Mouse (Mus musculus): Measurements from ENCODE around the gene Ppp2r2c. TPM values are rescaled to one million over a fixed set of nuclear protein-coding genes. Genes with fewer than 3 reads are reported as not detected.

Gene Ppp2r2c
- polyA plus RNA-seq, 1 experiment from 2014 or later, result 0.08 TPM

DNA sequence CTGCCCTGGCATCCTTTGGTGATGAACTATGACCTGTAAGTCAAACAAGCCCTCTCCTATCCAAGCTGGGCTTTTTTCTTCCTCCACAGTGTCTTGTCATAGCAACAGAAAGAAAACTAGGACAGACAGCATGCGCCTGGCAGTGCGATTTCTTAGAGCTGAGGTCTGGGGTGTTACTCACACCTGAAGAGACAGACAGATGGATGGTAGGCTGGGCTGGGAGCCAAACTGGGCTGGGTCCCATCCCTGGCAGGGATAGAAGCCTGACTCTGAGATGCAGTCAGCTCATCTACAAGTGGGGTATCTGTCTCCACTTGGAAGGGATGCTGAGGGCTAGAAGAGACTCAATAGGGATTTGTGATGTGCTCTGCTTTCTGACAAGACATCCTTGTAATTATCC, 29.3 kb upstream of the Ppp2r2c start:
- H3K9me3 ChIP-seq (replicated peaks; ENCODE audit: control insufficient read depth, low read length), result peaks cover 4% of the 10 kb centered on the region
- H3K9ac ChIP-seq (ENCODE audit: low read length), result no peak overlapping the region
- ATAC-seq (replicated peaks; ENCODE audit: extremely low read depth, insufficient read depth, low FRiP score), result no peak
- H3K4me2 ChIP-seq (ENCODE audit: low read depth, low read length), result no peak overlapping the region
- no peak overlapping the region for H3K27ac ChIP-seq (ENCODE audit: low read length)
- no peaks in the 10 kb centered on the region for H3K27me3 ChIP-seq (ENCODE audit: control insufficient read depth, insufficient read depth, low read length)
- H3K4me3 ChIP-seq (ENCODE audit: low read length), result no peak overlapping the region
- WGBS, result 77% methylated on average over 2 of the region's 2 CpGs
- no peaks in the 10 kb centered on the region for H3K4me1 ChIP-seq (ENCODE audit: control insufficient read depth, insufficient read depth, low read length)
- no peaks in the 10 kb centered on the region for H3K36me3 ChIP-seq (ENCODE audit: control insufficient read depth, insufficient read depth)

DNA sequence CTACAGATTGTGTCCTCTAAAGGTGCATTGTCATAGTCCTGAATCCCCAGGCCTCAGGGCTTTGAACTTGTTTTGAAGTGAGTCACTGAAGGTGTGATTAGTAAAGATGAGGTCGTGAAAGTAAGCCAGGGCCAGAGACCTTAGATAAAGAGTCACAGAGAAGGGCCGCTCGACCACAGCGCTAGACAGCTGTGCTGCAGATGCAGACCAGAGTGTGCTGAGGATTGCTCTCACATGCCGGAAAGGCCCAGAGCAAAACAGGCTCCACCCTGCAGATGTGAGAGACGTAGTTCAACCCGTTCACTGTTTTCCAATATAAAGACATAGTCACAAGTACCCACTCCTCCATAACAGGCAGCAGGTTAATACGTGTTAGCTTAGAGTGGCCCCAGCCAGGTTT, 28.7 kb upstream of the Ppp2r2c start:
- no peak overlapping the region for H3K4me2 ChIP-seq (ENCODE audit: low read depth, low read length)
- no peak overlapping the region for H3K9ac ChIP-seq (ENCODE audit: low read length)
- WGBS, result 52% methylated on average over 8 of the region's 8 CpGs
- H3K27me3 ChIP-seq (ENCODE audit: control insufficient read depth, insufficient read depth, low read length), result no peaks in the 10 kb centered on the region
- H3K27ac ChIP-seq (ENCODE audit: low read length), result no peak overlapping the region
- H3K36me3 ChIP-seq (ENCODE audit: control insufficient read depth, insufficient read depth), result no peaks in the 10 kb centered on the region
- H3K4me3 ChIP-seq (ENCODE audit: low read length), result no peak overlapping the region
- no peaks in the 10 kb centered on the region for H3K4me1 ChIP-seq (ENCODE audit: control insufficient read depth, insufficient read depth, low read length)
- peaks cover 4% of the 10 kb centered on the region for H3K9me3 ChIP-seq (replicated peaks; ENCODE audit: control insufficient read depth, low read length)
- ATAC-seq (replicated peaks; ENCODE audit: extremely low read depth, insufficient read depth, low FRiP score), result no peak

DNA sequence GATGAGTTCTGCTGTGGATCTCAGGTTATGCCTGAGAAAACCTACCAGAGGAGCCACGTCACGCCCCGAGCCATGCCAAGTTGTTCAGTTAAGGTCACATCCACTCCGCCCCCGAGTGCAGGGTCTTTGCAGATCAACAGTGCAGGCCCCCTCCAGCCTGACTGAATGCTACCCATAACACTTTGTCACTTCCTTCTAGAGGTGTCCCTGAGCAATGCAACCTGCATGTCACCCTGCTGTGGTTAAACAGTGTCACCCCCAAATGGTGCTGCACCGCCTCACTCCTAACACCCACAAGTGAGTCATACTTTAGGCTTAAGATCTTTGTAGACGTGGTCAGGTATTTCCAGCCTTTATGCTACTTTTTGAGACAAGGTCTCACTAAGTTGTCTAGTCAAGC, 28.2 kb upstream of the Ppp2r2c start:
- Histone ChIP-seq H3K27ac (ENCODE audit: low read length) (no peak overlapping the region), H3K4me3 (ENCODE audit: low read length) (no peak overlapping the region), H3K9me3 (replicated peaks; ENCODE audit: control insufficient read depth, low read length) (peaks cover 4% of the 10 kb centered on the region), H3K27me3 (ENCODE audit: control insufficient read depth, insufficient read depth, low read length) (no peaks in the 10 kb centered on the region), H3K4me1 (ENCODE audit: control insufficient read depth, insufficient read depth, low read length) (no peaks in the 10 kb centered on the region), H3K9ac (ENCODE audit: low read length) (no peak overlapping the region), H3K36me3 (ENCODE audit: control insufficient read depth, insufficient read depth) (no peaks in the 10 kb centered on the region), H3K4me2 (ENCODE audit: low read depth, low read length) (no peak overlapping the region)
- 71% methylated on average over 7 of the region's 7 CpGs for WGBS
- ATAC-seq (replicated peaks; ENCODE audit: extremely low read depth, insufficient read depth, low FRiP score), result no peak

DNA sequence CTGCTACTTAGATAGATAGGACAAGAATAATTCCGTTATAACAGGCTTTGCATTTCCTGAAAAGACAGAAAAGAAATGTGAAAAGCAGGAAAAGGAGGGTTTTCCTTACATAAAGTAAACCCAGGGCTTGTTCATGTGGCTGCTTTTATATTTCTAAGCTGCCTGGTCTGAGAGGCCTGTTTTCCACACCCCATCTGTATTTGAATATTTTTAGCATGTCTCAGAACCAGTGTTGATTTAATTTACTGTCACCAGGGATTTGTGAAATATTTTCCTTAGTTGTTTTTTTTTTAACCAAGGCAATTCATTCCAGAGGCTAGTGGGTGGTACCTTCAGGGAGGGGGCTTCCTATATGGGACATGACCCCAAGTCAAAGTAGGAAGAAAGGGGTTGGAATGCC, 26.6 kb upstream of the Ppp2r2c start:
- Histone ChIP-seq H3K9ac (ENCODE audit: low read length) (no peak overlapping the region), H3K27ac (ENCODE audit: low read length) (no peak overlapping the region), H3K4me1 (ENCODE audit: control insufficient read depth, insufficient read depth, low read length) (no peaks in the 10 kb centered on the region), H3K4me2 (ENCODE audit: low read depth, low read length) (no peak overlapping the region), H3K27me3 (ENCODE audit: control insufficient read depth, insufficient read depth, low read length) (no peaks in the 10 kb centered on the region), H3K4me3 (ENCODE audit: low read length) (no peak overlapping the region), H3K36me3 (ENCODE audit: control insufficient read depth, insufficient read depth) (no peaks in the 10 kb centered on the region), H3K9me3 (replicated peaks; ENCODE audit: control insufficient read depth, low read length) (peaks cover 4% of the 10 kb centered on the region)
- ATAC-seq (replicated peaks; ENCODE audit: extremely low read depth, insufficient read depth, low FRiP score), result no peak
- WGBS, result 47% methylated on average over 1 of the region's 1 CpGs

DNA sequence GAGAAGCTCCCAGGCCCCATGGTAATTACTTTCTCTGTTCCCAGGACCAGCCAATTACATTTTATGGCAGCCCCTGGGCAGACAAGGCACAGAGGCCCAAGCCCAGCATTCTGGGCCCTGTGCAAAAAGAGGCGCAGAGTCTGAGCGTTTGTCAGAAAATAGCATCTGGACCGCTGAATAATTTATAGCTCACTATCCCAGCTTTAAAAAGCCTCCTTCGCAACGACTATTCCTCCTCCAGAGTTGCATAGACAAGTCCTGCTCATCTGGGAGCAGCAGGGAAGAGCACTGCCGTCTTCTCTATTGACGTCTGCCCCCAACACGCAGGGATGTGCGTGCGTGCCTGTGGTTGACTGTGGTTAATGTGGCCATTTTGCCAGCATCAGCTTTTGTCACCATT, 23.8 kb upstream of the Ppp2r2c start:
- 87% methylated on average over 10 of the region's 10 CpGs for WGBS
- no peak overlapping the region for H3K4me3 ChIP-seq (ENCODE audit: low read length)
- no peaks in the 10 kb centered on the region for H3K27me3 ChIP-seq (ENCODE audit: control insufficient read depth, insufficient read depth, low read length)

DNA sequence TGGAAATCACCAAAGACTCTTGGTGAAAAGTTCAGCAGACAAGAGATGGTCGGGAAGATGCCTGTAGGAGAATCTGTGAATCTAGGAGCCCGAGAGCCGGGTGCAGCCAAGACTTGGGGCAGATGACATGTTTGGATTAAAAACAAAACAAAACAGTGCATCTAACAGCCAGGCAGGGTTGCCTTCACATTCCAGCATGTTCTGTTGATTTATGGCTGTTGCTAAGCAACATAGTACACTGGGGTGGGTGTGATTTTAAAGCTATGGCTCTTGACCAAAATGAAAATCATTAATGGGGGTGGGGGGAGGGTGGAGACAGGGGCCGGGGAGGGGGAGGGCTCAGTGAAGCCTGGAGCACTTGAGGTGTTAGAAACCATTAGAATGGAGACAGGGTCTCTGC, 16.7 kb upstream of the Ppp2r2c start:
- WGBS, result 56% methylated on average over 4 of the region's 4 CpGs
- H3K27me3 ChIP-seq (ENCODE audit: control insufficient read depth, insufficient read depth, low read length), result no peaks in the 10 kb centered on the region
- H3K9me3 ChIP-seq (replicated peaks; ENCODE audit: control insufficient read depth, low read length), result no peaks in the 10 kb centered on the region
- no peak overlapping the region for H3K4me2 ChIP-seq (ENCODE audit: low read depth, low read length)
- no peaks in the 10 kb centered on the region for H3K36me3 ChIP-seq (ENCODE audit: control insufficient read depth, insufficient read depth)
- no peaks in the 10 kb centered on the region for H3K4me1 ChIP-seq (ENCODE audit: control insufficient read depth, insufficient read depth, low read length)
- H3K9ac ChIP-seq (ENCODE audit: low read length), result no peak overlapping the region
- H3K27ac ChIP-seq (ENCODE audit: low read length), result no peak overlapping the region
- no peak overlapping the region for H3K4me3 ChIP-seq (ENCODE audit: low read length)
- ATAC-seq (replicated peaks; ENCODE audit: extremely low read depth, insufficient read depth, low FRiP score), result no peak

More for the DNA sequence above, 23.8 kb upstream of the Ppp2r2c start:
- Histone ChIP-seq H3K36me3 (ENCODE audit: control insufficient read depth, insufficient read depth) (no peaks in the 10 kb centered on the region), H3K27ac (ENCODE audit: low read length) (no peak overlapping the region), H3K9me3 (replicated peaks; ENCODE audit: control insufficient read depth, low read length) (peaks cover 4% of the 10 kb centered on the region), H3K4me2 (ENCODE audit: low read depth, low read length) (no peak overlapping the region), H3K4me1 (ENCODE audit: control insufficient read depth, insufficient read depth, low read length) (no peaks in the 10 kb centered on the region), H3K9ac (ENCODE audit: low read length) (no peak overlapping the region)
- ATAC-seq (replicated peaks; ENCODE audit: extremely low read depth, insufficient read depth, low FRiP score), result no peak

DNA sequence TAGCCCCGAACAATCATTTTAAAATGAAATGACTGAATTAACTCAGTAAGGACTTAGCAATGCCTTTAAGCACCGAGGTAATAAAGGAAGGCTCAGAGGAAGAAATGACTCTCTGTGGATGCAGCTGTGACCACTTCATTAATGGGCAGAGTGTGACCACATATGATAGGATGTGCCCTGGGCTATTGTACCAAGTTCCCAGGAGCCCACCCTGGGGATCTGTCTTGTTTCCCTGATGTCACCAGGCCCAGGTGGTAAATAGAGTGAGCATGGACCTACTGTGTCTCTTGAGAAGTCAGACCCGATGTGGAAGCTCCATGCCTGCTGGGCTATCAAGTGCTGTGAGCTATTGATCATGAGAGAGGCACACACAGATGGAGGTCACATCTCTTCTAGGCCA, 13.1 kb upstream of the Ppp2r2c start:
- WGBS, result 74% methylated on average over 3 of the region's 3 CpGs
- no peaks in the 10 kb centered on the region for H3K36me3 ChIP-seq (ENCODE audit: control insufficient read depth, insufficient read depth)
- no peak overlapping the region for H3K4me2 ChIP-seq (ENCODE audit: low read depth, low read length)
- no peaks in the 10 kb centered on the region for H3K4me1 ChIP-seq (ENCODE audit: control insufficient read depth, insufficient read depth, low read length)
- H3K9ac ChIP-seq (ENCODE audit: low read length), result no peak overlapping the region
- no peak for ATAC-seq (replicated peaks; ENCODE audit: extremely low read depth, insufficient read depth, low FRiP score)
- no peak overlapping the region for H3K27ac ChIP-seq (ENCODE audit: low read length)
- H3K4me3 ChIP-seq (ENCODE audit: low read length), result no peak overlapping the region
- H3K9me3 ChIP-seq (replicated peaks; ENCODE audit: control insufficient read depth, low read length), result no peaks in the 10 kb centered on the region
- no peaks in the 10 kb centered on the region for H3K27me3 ChIP-seq (ENCODE audit: control insufficient read depth, insufficient read depth, low read length)

DNA sequence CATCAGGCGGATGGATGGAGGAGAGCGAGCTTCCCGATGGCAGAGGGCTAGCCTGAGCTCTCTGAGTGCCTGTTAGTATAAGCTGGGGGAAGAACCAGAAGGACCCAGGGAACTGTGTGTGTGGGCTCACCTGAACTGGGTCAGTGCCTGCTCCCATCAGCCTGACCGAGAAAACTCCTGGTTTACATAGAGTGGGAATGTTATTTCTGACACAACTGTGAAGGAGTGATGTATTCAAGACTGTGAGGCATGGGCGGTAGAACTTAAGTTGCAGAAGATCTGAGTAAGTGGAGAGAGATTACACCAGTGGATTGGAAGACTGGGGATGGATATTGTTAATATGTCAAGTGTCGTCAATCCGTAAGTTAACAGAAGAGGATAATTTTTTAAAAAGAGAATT, 11.8 kb upstream of the Ppp2r2c start:
- Histone ChIP-seq H3K27ac (ENCODE audit: low read length) (no peak overlapping the region), H3K27me3 (ENCODE audit: control insufficient read depth, insufficient read depth, low read length) (no peaks in the 10 kb centered on the region), H3K9me3 (replicated peaks; ENCODE audit: control insufficient read depth, low read length) (peaks cover 3% of the 10 kb centered on the region), H3K36me3 (ENCODE audit: control insufficient read depth, insufficient read depth) (no peaks in the 10 kb centered on the region), H3K4me3 (ENCODE audit: low read length) (no peak overlapping the region), H3K4me2 (ENCODE audit: low read depth, low read length) (no peak overlapping the region), H3K9ac (ENCODE audit: low read length) (no peak overlapping the region), H3K4me1 (ENCODE audit: control insufficient read depth, insufficient read depth, low read length) (no peaks in the 10 kb centered on the region)
- ATAC-seq (replicated peaks; ENCODE audit: extremely low read depth, insufficient read depth, low FRiP score), result no peak
- WGBS, result 85% methylated on average over 7 of the region's 7 CpGs

DNA sequence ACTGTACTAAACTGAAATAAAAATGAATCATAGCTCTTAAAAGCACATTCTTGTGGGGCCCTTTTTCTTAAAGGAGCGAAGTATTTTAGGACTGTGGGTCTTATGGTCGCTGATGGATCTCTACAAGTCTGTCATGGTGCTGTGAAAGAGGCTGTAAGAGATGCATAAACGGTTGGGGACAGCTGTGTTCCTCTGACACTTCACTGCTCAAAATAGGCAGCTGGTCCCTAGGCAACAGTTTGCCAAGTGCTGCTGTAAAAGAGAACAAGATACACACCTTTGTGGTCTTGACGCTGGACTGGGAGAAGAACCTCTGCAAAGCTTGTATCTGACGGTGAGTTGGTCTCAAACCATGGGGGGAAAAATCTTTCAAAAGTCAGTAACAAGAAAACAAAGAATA, 10.8 kb upstream of the Ppp2r2c start:
- Histone ChIP-seq H3K27ac (ENCODE audit: low read length) (no peak overlapping the region), H3K4me3 (ENCODE audit: low read length) (no peak overlapping the region), H3K4me1 (ENCODE audit: control insufficient read depth, insufficient read depth, low read length) (no peaks in the 10 kb centered on the region), H3K9me3 (replicated peaks; ENCODE audit: control insufficient read depth, low read length) (peaks cover 3% of the 10 kb centered on the region), H3K4me2 (ENCODE audit: low read depth, low read length) (no peak overlapping the region), H3K27me3 (ENCODE audit: control insufficient read depth, insufficient read depth, low read length) (peaks cover 3% of the 10 kb centered on the region; the same call in 1 of the 2 replicates), H3K36me3 (ENCODE audit: control insufficient read depth, insufficient read depth) (no peaks in the 10 kb centered on the region), H3K9ac (ENCODE audit: low read length) (no peak overlapping the region)
- no peak for ATAC-seq (replicated peaks; ENCODE audit: extremely low read depth, insufficient read depth, low FRiP score)
- WGBS, result 65% methylated on average over 5 of the region's 5 CpGs

- H3K27me3 ChIP-seq (ENCODE audit: control insufficient read depth, insufficient read depth, low read length), result peaks cover 26% of the 10 kb centered on the region
Measured at GRCm38 (mm10) chr5:36861084-36861483, 7.2 kb upstream of the Ppp2r2c start.

More at GRCm38 (mm10) chr5:36861084-36861483, 7.2 kb upstream of the Ppp2r2c start:
- no peak overlapping the region for H3K9ac ChIP-seq (ENCODE audit: low read length)
- no peak overlapping the region for H3K4me2 ChIP-seq (ENCODE audit: low read depth, low read length)
- no peaks in the 10 kb centered on the region for H3K4me1 ChIP-seq (ENCODE audit: control insufficient read depth, insufficient read depth, low read length)
- 82% methylated on average over 2 of the region's 2 CpGs for WGBS
- no peaks in the 10 kb centered on the region for H3K36me3 ChIP-seq (ENCODE audit: control insufficient read depth, insufficient read depth)
- ATAC-seq (replicated peaks; ENCODE audit: extremely low read depth, insufficient read depth, low FRiP score), result no peak
- H3K9me3 ChIP-seq (replicated peaks; ENCODE audit: control insufficient read depth, low read length), result peaks cover 3% of the 10 kb centered on the region
- no peak overlapping the region for H3K4me3 ChIP-seq (ENCODE audit: low read length)
- H3K27ac ChIP-seq (ENCODE audit: low read length), result no peak overlapping the region

All from heart, embryonic 16.5 days (tissue).